Mouse (Mus musculus) spleen, adult 2 months (tissue): ENCODE measurements at regions not wholly inside any gene's neighbourhood (a gene's known extent, or its start where the extent isn't known, plus 50 kb on each side); places are given as distances from the start of the nearest gene placed in this dataset.
A peak's percentile ranks its signal among the peaks of the same experiment; 100 is the strongest.

Source experiments
- DNase-seq, 2 experiments: peaks; one replicate each; pipeline versions ENCODE4 v3.0.0 to v3.0.0-alpha.2; 2012 to 2021; ENCODE audit warnings: low spot score in 2 of 2, low read depth in 1 of 2
- H3K27ac ChIP-seq: fragments of 200-500 bp; 2 replicates; pipeline ENCODE4 v1.5.1; 2012; ENCODE audit warnings: low read length, inconsistent platforms; ENCODE audit not compliant: insufficient read depth
- H3K27me3 ChIP-seq: fragments of 200-500 bp; 2 replicates; pipeline ENCODE4 v1.6.1; 2012; ENCODE audit warnings: mild to moderate bottlenecking, moderate library complexity, low read length, inconsistent platforms; ENCODE audit not compliant: control insufficient read depth, insufficient read depth
- H3K36me3 ChIP-seq: fragments of 200-500 bp; 2 replicates; pipeline ENCODE4 v1.6.1; 2012; ENCODE audit warnings: mild to moderate bottlenecking, low read length, inconsistent platforms; ENCODE audit not compliant: control insufficient read depth, insufficient read depth
- H3K4me1 ChIP-seq: fragments of 200-500 bp; 2 replicates; pipeline ENCODE4 v1.6.1; 2011; ENCODE audit warnings: inconsistent platforms; ENCODE audit not compliant: control insufficient read depth, insufficient read depth, insufficient read length
- H3K4me3 ChIP-seq: fragments of 200-500 bp; 2 replicates; pipeline ENCODE4 v1.5.1; 2011; ENCODE audit warnings: mild to moderate bottlenecking, inconsistent platforms; ENCODE audit not compliant: insufficient read depth, insufficient read length; ENCODE audit errors: extremely low read depth
- CTCF ChIP-seq: fragments of 200-500 bp; IDR thresholded peaks from 2 replicates; pipeline ENCODE4 v1.5.1; 2011; ENCODE audit warnings: mild to moderate bottlenecking, inconsistent platforms; ENCODE audit not compliant: insufficient read depth, insufficient read length, insufficient replicate concordance; ENCODE audit errors: extremely low read depth
- POLR2A ChIP-seq: fragments of 200-500 bp; IDR thresholded peaks from 2 replicates; pipeline ENCODE4 v1.6.1; 2011; ENCODE audit warnings: low read depth, low read length, inconsistent platforms
- WGBS: fragments of 180-500 bp; shearing (Covaris S2); methylation state at CpG from one replicate; pipeline ENCODE4 v1.1.7; 2018; 5-methylcytosine and 5-hydroxymethylcytosine counted together

DNA sequence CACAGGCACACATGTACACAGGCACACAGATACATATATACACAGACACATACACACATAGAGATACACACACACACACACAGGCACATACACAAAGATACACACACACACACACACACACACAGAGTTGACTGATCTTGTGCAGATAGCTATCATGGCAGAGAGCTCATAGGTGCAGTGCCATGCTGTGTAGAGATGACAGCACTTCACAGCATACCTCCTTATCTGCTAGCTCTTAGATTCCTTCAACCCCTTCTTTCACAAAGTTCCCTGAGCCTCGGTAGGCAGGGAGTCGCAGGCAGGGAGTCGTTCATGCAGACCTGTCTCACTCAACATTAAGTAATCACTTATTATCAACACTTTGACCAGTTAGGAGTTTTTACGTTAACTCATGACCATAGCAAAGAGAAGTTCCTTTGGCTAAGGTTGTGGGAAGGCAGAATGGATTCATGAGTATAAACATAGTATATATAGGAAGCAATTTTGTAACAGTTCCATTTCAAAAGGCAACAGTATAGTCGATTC is 74.4 kb upstream of the Klf13 start:
- 64% methylated on average over 5 of the region's 5 CpGs for WGBS
- Histone ChIP-seq H3K36me3 (no peaks in the 10 kb centered on the region), H3K27me3 (no peaks in the 10 kb centered on the region), H3K4me3 (no peak overlapping the region), H3K27ac (peak overlapping the region; percentile 98), H3K4me1 (peaks cover 28% of the 10 kb centered on the region; the same call in 1 of the 2 replicates)
- no peak for DNase-seq
- TF ChIP-seq POLR2A (no peak), CTCF (no peak)

DNA sequence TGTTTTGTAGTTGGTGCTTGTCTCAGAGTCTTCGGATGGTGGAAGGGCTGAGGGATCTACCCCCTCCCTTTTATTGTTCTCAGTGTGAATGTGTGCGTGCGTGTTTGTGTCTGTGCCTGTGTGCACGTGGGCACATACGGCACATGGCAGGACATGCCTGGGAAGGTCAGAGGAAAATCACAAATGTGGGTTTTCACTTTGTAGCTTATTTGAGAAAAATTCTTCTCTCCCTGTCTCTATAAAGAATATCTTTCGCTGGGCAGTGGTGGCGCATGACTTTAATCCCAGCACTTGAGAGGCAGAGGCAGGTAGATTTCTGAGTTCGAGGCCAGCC is 73.5 kb upstream of the Klf13 start:
- no peaks in the 10 kb centered on the region for H3K27me3 ChIP-seq
- WGBS = 34% methylated on average over 8 of the region's 8 CpGs
- no peak for TF ChIP-seq POLR2A
- no peak for TF ChIP-seq CTCF
- H3K4me3 ChIP-seq = peak overlapping the region; percentile 17; the same call in 1 of the 2 replicates
- peak overlapping the region; percentile 98 for H3K27ac ChIP-seq
- no peaks in the 10 kb centered on the region for H3K36me3 ChIP-seq
- peaks cover 28% of the 10 kb centered on the region; the same call in 1 of the 2 replicates for H3K4me1 ChIP-seq
- no peak for DNase-seq

DNA sequence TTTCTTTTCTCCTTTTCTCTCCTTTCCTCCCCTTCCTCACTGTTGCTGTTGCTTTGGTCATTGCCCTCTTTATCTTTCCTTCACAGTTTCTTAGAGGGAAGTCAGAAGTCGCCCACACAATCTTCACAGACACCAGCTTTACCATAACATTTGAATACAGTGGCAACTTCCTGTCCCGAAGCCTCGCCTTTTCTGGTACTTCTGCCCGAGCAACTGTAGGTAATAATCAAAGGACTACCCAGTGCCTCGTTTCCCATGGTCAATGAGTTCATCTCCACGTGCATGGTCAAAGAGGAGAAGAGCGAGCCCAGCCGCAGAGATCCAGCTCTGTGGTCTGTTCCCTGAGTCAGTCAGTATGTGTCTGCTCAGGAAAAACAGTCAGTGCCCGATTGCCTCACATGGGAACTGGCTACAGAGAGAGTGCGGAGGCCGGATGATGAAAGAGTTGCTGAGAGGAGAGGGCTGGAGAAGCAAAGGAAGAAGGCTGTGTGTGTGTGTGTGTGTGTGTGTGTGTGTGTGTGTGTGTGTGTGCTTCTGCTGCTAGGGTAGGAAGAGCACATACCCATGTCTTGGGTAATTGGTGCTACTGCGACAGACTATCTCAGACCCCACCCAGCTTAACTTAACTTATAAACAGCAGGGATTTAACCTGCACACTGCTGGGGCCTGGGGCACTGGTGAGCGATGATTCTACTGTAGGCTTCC is 73.0 kb upstream of the Klf13 start:
- Histone ChIP-seq H3K4me1 (peaks cover 29% of the 10 kb centered on the region; the same call in 1 of the 2 replicates), H3K36me3 (no peaks in the 10 kb centered on the region), H3K27ac (peak overlapping the region; percentile 98), H3K4me3 (peak overlapping the region; percentile 54), H3K27me3 (no peaks in the 10 kb centered on the region)
- peak; percentile 66 to 73 for DNase-seq
- TF ChIP-seq CTCF = no peak
- TF ChIP-seq POLR2A = peak; percentile 35; the same call in 1 of the 2 replicates
- WGBS = 1% methylated on average over 13 of the region's 13 CpGs

DNA sequence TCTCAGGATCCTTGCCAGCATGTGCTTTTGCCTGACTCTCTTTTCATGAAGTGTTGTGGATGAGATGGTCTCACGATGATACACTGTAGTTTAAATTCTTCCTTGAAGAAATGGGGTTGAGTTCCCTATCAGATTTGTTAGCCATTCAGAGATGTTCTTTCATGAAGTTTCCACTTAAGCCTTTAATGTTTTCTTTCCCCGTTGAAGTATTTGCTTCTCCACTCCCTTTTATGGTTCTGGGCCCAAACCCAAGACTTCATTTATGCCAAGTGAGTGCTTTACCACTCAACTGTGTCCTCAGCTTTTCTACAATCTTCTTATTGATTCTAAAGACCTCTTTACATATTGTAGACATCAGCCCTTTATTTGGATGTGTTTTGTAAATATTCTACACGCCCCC is 71.9 kb upstream of the Klf13 start:
- peaks cover 36% of the 10 kb centered on the region; the same call in 1 of the 2 replicates for H3K4me1 ChIP-seq
- H3K36me3 ChIP-seq = no peaks in the 10 kb centered on the region
- H3K4me3 ChIP-seq = no peak overlapping the region
- TF ChIP-seq POLR2A = no peak
- no peak for TF ChIP-seq CTCF
- no peaks in the 10 kb centered on the region for H3K27me3 ChIP-seq
- DNase-seq = no peak
- WGBS = 66% methylated on average over 3 of the region's 3 CpGs
- peak overlapping the region; percentile 98 for H3K27ac ChIP-seq

DNA sequence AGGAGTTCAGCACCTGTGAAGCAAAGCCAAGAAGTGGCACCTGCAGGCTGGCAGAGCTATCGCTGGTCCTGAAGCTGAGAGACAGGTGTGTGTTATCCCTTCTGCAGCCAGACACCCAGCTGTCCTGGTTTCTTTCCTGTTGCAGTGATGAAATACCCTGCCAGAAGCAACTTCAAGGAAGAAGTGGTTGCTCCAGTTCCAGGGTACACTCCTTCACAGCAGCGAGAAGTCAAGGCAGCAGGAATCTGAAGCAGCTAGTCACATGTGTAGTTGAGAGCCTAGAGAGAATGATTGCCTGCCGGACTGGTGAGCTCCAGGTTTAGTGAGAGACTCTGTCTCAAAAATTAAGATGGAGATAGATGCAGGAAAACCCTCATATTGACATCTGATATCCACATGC is 69.1 kb upstream of the Klf13 start:
- no peak for DNase-seq

DNA sequence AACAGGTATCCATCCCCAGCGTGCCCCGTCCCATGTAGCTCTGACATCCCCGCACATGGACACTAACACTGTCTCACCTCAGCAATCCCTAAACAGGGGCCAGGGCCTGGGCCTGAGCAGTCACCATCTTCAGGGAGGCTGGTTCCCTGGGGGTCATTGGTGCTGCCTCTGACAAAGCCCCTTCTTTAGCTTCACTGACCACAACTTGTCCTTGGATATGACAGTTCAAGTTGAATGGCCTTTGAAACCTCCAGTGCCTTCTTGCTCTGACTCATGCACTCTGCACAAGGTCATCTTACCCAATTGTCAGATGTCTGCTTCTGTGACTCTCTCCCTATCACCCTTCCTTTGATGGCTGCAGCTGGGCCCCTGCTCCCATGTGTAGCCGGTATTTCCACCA is 68.2 kb upstream of the Klf13 start:
- H3K4me3 ChIP-seq = no peak overlapping the region
- H3K27ac ChIP-seq = no peak overlapping the region
- no peaks in the 10 kb centered on the region for H3K27me3 ChIP-seq
- TF ChIP-seq POLR2A (no peak), CTCF (no peak)
- H3K4me1 ChIP-seq = peaks cover 33% of the 10 kb centered on the region; the same call in 1 of the 2 replicates
- no peak for DNase-seq
- H3K36me3 ChIP-seq = no peaks in the 10 kb centered on the region
- WGBS = 92% methylated on average over 4 of the region's 4 CpGs

More for the DNA sequence above, 69.1 kb upstream of the Klf13 start:
- Histone ChIP-seq H3K27ac (no peak overlapping the region), H3K4me1 (peaks cover 35% of the 10 kb centered on the region; the same call in 1 of the 2 replicates), H3K36me3 (no peaks in the 10 kb centered on the region), H3K4me3 (no peak overlapping the region), H3K27me3 (no peaks in the 10 kb centered on the region)
- TF ChIP-seq POLR2A (no peak), CTCF (no peak)
- WGBS = 85% methylated on average over 3 of the region's 3 CpGs

DNA sequence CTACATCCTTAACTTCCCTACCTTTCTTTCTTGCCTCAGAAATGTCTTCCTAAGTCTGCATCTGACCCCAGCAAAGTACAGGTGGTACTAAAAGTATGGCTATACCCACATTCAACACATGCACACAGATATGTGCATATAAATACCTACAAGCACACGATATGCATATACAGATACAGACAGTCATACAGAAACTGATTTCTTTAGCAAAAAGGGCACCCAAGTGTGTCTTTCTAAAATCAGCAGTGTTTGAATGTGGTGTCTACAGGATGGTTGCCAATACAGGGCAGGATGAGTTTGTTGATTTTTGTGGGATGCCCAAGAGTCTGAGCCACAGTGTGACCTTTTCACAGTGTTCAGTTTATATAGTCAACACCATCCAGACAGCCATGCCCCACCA is 67.0 kb upstream of the Klf13 start:
- no peak for DNase-seq
- Histone ChIP-seq H3K4me3 (no peak overlapping the region), H3K36me3 (no peaks in the 10 kb centered on the region), H3K27ac (peak overlapping the region; percentile 49), H3K27me3 (no peaks in the 10 kb centered on the region), H3K4me1 (peaks cover 33% of the 10 kb centered on the region; the same call in 1 of the 2 replicates)
- no peak for TF ChIP-seq POLR2A
- 22% methylated on average over 1 of the region's 1 CpGs for WGBS
